Mouse (Mus musculus): ENCODE results near the gene Fbxw21.
A peak's percentile ranks its signal among the peaks of the same experiment; 100 is the strongest.

Gene Fbxw21

DNA sequence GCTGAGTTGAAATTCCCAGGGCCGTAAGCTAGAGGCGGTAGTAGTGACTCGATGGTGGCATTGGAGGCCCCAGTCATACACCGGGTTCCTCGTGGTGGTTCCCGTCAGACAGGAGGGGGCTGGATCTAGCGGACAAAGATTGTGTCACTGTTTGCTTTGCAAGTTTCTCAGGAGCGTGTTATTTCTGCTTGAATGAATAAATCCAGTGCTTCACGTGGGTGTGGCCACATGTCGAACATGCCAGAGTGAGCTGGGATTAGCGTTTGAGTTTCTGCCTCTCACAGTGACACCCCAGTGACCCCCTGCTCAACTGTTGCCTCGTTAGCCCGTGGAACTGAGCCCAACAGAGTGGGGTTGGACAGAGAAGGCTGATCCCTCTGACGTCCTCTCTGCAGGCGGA, 71.4 kb downstream of the Fbxw21 start:
- peak; percentile 43 for DNase-seq (ENCODE audit: low read depth, low spot score)
